Mouse (Mus musculus) olfactory bulb, adult 2 months (tissue): ENCODE data around the gene A4galt.

Source experiments
- CTCF ChIP-seq: fragments of 200-500 bp; IDR thresholded peaks from 2 replicates; pipeline ENCODE4 v1.5.1; 2012; ENCODE audit warnings: low read depth, mild to moderate bottlenecking, low read length, moderate library complexity; ENCODE audit not compliant: insufficient read depth
- POLR2A ChIP-seq: fragments of 200-500 bp; IDR thresholded peaks from 2 replicates; pipeline ENCODE4 v1.6.1; 2012; ENCODE audit warnings: mild to moderate bottlenecking, low read depth, low read length, moderate library complexity; ENCODE audit not compliant: insufficient read depth

DNA sequence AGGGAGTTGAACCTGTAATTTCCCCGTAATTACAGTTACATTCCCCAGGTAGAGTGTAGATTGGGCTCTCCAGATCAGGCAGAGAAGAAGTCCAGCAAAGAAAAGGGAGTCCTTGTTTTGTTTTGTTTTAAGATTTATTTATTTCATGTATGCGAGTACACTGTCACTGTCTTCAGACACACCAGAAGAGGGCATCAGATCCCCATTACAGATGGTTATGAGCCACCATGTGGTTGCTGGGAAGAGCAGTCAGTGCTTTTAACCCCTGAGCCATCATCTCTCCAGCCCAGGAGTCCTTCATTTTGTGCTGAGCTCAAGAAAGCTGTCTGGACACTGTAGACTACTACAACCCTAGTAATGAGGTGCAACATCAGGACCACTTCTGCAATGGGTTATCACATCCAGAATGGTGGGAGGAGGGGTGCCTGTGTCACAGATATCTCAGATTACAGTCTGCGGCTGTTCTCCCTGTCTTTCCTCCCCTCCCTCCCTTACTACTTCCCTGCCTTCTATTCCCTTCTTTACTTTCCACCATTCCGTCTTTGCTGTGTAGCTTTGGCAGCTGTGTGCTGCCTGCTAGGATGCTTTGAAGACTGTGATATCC lies 42.4 kb downstream of the A4galt start:
- no peak for TF ChIP-seq CTCF
- TF ChIP-seq POLR2A, result no peak
